Mouse (Mus musculus) bone marrow macrophage, adult 2 months (primary cell): ENCODE results near the gene Parp14.

Source experiments
- CTCF ChIP-seq: IDR thresholded peaks from 2 replicates; pipeline ENCODE4 v1.5.1; 2012; ENCODE audit warnings: low read depth, mild to moderate bottlenecking, low read length, moderate library complexity
- POLR2A ChIP-seq: IDR thresholded peaks from 2 replicates; pipeline ENCODE4 v1.6.1; 2012; ENCODE audit warnings: mild to moderate bottlenecking, low read depth, low read length, borderline replicate concordance

- no peak for TF ChIP-seq CTCF
- no peak for TF ChIP-seq POLR2A
These were observed 19.3 kb upstream of the Parp14 start for GRCm38 (mm10) chr16:35890645-35891044.
